Mouse (Mus musculus) thymus, postnatal 14 days (tissue): ENCODE data around the gene Trpc7.
A peak's percentile ranks its signal among the peaks of the same experiment; 100 is the strongest.

ENCODE experiments used
- DNase-seq: peaks from one replicate; pipeline ENCODE4 v3.0.0; 2021

Trpc7 gene

GRCm38 (mm10) chr13:56895893-56896292, at the start of gene Trpc7:
Gene Trpc7 (minus strand): TSS chr13:56895993.
- no peak for DNase-seq

GRCm38 (mm10) chr13:56939261-56939660, 43.5 kb upstream of the Trpc7 start:
- DNase-seq = no peak

DNA sequence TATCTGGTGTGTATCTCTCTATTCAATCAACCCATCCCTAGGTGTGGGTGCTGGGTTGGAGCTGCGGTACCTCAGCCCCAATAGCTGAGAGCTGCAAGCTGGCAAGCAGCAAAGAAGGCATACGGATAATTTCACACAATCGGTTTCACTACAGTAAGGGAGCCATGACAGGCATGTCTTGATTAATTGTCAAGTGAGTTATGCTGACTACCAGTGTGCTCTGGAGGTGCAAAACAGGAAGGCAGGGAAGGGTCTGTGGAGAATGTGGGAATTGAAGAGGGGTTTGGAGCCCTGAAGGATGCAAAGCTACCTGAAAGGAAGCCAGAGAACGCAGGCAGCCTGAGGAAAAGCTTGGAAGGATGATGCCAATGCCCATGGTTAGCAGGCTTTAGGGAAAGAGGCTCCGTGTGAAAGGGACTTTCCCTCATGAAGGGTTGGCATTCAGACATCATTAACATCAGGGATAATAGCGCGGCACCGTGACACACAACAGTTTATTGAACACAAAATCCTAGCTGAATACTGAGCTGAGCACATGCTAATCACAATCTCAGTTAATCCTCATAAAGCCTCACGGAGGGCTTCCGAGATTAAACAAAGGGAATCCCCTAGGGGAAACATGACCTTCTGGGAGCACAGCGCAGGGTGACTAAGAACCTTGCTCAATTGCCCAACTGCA, 38.2 kb upstream of the Trpc7 start:
- no peak for DNase-seq

DNA sequence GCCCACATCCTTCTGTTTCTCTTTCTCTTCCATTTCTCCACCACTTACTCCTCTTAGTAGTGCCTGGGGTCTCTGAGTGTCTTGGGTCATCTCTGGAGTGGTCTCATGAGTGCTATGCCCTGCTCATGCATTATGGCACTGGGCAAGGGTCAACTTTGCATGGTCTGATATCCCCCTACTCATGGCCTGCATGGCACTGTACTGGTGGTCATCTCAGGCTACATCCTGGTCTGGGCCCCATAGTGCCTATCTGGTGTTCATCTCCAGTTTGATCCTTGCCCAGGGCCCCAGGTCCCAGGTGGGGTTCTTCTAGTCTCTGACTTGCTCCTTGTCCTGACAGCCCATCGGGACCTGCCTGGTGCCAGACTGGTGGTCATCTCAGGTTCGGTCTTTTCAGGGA, 34.6 kb upstream of the Trpc7 start:
- DNase-seq = no peak

- DNase-seq = no peak
Measured at GRCm38 (mm10) chr13:56922976-56923375, 27.2 kb upstream of the Trpc7 start.

DNA sequence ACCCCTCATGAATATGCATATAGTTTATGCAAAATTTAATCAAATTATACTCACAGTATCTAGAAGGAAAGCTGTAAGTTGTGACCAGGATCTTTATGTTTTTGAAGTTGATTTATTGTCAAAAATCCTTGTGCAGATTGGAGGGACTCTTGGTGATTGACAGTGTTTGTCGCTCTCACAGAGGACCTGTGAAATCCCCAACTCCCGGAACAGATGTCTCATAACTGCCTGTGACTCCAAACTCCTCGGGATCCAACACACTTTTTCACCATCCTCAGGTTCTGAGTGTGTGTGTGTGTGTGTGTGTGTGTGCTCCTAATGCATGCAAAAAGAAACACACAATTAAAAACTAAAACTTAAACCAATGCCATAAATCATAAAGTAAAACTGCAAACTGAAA, 25.5 kb upstream of the Trpc7 start:
- DNase-seq = no peak

GRCm38 (mm10) chr13:56914721-56915120, 18.9 kb upstream of the Trpc7 start:
- DNase-seq = no peak

DNA sequence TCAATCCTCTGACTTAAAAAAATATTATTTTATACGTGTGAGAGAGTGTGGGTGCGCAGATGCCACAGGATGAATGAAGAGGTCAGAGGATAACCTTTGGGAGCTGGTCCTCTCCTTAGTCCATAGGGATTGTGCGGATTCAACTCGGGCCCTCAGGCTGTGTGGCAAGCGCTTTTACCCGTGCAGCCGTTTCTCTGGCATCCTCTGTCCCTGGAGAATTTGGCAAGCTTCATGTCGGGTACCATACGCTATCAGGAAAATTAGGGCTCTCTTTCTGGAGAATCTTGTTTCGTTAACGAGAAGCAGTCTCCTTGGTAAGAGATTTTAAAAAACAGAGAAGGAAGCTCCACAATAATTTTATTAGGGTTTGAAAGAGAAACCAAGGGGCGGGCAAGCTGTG, 15.3 kb upstream of the Trpc7 start:
- no peak for DNase-seq

GRCm38 (mm10) chr13:56895386-56895785, 407 bp downstream of the Trpc7 start:
- DNase-seq = peak; percentile 10

- no peak for DNase-seq
Measured at GRCm38 (mm10) chr13:56894543-56894942, 1.2 kb downstream of the Trpc7 start.

GRCm38 (mm10) chr13:56889888-56890287, 5.9 kb downstream of the Trpc7 start:
- DNase-seq = no peak

DNA sequence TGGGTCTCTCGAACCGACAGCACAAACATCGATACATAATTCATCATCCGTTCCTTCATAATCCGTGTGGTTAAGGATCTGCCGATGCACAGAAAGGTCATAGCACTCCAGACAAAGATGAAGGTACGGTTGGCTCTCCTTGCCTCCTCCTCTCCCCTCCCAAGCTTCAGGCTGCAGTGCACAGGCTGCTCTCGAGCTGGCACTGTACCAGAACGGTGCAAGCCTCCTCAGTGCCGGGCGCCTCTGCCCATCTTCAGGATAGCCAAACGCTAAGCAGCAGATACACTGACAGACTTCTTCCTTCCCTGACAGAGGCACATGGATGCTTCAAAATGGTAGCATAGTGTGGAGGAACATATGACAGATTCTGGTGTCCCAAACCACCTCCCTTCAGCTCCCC, 12.9 kb downstream of the Trpc7 start:
- no peak for DNase-seq

DNA sequence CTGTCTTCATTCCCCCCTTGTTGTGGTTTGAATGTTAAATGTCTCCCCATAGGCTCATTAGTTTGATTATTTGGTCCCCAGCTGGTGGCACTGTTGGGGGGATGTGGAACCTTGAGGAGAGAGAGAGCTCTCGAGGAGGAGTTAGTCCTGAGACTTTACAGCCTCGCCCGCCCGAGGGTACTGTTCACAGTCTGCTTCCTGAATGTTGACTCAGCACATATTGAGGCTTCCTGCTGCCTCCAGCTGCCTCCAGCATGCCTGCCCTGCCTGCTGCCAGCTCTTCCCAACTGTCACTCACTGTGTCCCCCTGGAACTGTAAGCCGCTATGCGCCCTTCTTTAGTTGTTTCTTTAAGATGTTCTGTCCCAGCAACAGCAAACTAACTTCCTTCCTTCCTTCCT, 31.2 kb downstream of the Trpc7 start:
- DNase-seq = no peak

GRCm38 (mm10) chr13:56862011-56862410, 33.8 kb downstream of the Trpc7 start:
- DNase-seq = no peak

DNA sequence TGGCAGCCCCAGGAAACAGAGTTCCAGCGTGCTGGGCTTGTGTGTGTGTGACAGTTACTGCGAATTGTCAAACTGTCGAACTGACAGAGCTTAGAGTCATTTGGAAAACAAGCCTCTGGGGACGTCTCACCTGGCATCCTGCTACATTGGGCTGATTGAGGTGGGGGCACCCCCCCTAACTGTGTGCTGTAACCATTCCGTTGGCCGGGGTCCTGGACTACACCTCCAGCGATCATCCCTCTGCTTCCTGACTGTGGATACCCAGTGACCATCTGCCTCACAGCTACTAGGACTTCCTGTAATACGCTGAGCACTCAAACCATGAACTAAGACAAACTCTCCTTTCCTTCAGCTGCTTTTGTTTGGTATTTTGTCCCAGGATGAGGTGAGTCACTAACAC, 41.3 kb downstream of the Trpc7 start:
- DNase-seq = no peak

DNA sequence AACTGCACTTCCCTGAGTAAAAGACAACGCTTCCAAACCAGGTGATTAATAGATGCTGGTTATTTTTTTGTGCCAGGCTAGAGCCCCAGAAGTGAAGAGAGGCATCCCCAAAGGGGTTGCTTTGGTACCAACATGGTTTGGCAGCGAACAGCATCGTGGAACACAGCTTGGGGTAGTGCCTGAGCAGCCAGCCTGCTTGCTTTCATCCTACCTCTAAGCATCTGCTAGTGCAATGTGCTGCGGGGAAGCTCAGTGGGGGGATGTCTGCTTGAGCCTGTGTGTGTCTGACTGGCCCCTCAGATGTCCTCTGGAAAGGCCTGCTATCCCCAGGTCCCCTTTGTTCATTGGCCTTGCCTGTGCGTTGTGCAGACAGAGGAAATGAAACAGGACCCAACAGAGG, 42.4 kb downstream of the Trpc7 start:
- no peak for DNase-seq

- no peak for DNase-seq
Measured at GRCm38 (mm10) chr13:56845866-56846265, 49.9 kb downstream of the Trpc7 start.

DNA sequence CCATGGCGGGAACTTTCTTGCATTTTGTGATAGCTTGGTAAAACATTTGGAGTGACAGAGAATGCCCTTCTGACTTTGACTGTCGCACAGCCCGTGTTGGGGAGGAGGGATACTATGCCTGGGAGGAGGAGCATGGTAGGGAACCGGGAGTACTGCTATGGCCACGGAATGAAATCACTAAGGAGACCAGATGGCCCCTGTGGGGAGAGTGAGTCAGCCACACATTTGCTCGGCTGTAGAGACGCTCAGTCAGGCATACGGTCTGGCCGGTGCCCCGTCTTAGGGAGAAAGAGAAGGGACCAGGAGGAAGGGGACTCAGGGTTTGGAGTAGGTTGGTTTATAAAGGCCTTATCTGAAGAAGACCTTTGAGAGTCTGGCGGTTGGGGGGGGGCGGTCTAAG, 80.3 kb downstream of the Trpc7 start:
- DNase-seq = no peak

- peak; percentile 85 for DNase-seq
Measured at GRCm38 (mm10) chr13:56806776-56807490, 88.9 kb downstream of the Trpc7 start.

GRCm38 (mm10) chr13:56805131-56805530, 90.7 kb downstream of the Trpc7 start:
- DNase-seq = no peak

GRCm38 (mm10) chr13:56797459-56797858, 98.3 kb downstream of the Trpc7 start:
- DNase-seq = no peak

- DNase-seq = no peak
Measured at GRCm38 (mm10) chr13:56795501-56795900, 100.3 kb downstream of the Trpc7 start.

DNA sequence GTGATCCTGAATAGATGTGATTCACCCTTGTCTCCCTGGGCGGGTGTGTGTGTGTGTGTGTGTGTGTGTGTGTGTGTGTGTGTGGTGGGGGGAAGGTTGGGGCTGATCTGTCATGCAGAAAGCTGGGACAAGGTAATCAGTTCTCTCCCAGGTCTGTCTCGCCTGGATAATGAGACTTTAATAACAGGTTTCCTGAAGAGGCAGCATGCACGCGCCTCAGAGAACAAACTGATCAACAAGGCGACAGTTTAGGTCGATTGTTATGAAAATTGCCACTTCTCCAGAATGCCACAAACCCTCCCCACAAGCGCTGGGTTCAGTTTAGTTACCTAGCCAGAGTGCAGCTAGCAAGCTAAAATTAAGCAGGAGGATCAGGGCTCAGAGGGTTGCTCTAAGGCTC, 101.4 kb downstream of the Trpc7 start:
- DNase-seq = no peak

DNA sequence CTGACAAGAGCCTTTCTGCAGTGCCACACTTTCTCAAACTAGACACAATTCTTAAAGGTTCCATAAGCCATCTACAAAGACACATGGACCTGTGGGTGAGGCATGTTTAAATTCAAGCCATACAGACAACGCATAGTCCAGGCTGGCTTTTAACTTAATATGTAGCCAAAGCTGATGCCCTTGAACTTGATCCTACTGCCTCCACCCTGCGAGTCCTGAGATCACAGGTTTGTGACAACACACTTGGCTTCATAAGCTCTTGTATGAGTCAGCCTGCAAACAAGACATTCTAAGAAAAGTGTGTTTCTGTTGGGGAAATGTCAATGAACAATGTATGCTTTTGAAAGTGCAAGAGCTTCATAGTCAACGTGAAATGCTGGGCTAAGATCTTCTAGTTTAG, 102.9 kb downstream of the Trpc7 start:
- no peak for DNase-seq

GRCm38 (mm10) chr13:56790683-56791082, 105.1 kb downstream of the Trpc7 start:
- DNase-seq = no peak
